Mouse (Mus musculus) left cerebral cortex, postnatal 10 days (tissue): ENCODE results near the gene Myh6. TPM values are rescaled to one million over a fixed set of nuclear protein-coding genes. Genes with fewer than 3 reads are reported as not detected.

Experiments used
- DNase-seq, 2 experiments: peaks; one replicate each; pipeline ENCODE4 v3.0.0; 2021 to 2022; ENCODE audit warnings: low spot score in 2 of 2, mixed read lengths in 1 of 2; ENCODE audit errors: extremely low spot score in 1 of 2
- intact Hi-C: fragments of 180-260 bp; cut with DNase I; formaldehyde crosslinking; loops from one replicate; pipeline ENCODE4 v1.15.1; 2025
- total RNA-seq, 2 experiments: library from RNA; stranded (reverse); gene quantifications; 2 replicates each; pipeline ENCODE4 v1.2.3; 2021

Gene Myh6
- total RNA-seq, 2 experiments from 2014 or later = 2.2 to 3.8 TPM

- intact Hi-C loops = no loop called here
- no peak for DNase-seq
These were observed 25.4 kb downstream of the Myh6 start for GRCm38 (mm10) chr14:54941024-54941978.

GRCm38 (mm10) chr14:54940176-54940530 lies 26.6 kb downstream of the Myh6 start:
- no peak for DNase-seq
- intact Hi-C loops = no loop called here

- intact Hi-C loops = no loop called here
- DNase-seq = peak; percentile 25 to 56
These were observed 27.1 kb downstream of the Myh6 start for GRCm38 (mm10) chr14:54939434-54940175.

- intact Hi-C loops = no loop called here
- DNase-seq = no peak
These were observed 28.1 kb downstream of the Myh6 start for GRCm38 (mm10) chr14:54938431-54939219.

- intact Hi-C loops = loop anchor here (2.0 kb wide), 1 partner anchor 37 kb away; no protein-coding TSS in a partner anchor
- DNase-seq = no peak
These were observed 29.2 kb downstream of the Myh6 start for GRCm38 (mm10) chr14:54937361-54938182.

GRCm38 (mm10) chr14:54936831-54937160 lies 29.9 kb downstream of the Myh6 start:
- no peak for DNase-seq
- intact Hi-C loops = loop anchor here (2.0 kb wide), 1 partner anchor 36 kb away; no protein-coding TSS in a partner anchor

GRCm38 (mm10) chr14:54935904-54936830 lies 30.6 kb downstream of the Myh6 start, which contains the start of gene Cmtm5:
Gene Cmtm5 (plus strand): TSS chr14:54936261.
- DNase-seq = peak; percentile 66 to 77
- intact Hi-C loops = loop anchor here (2.0 kb wide), 1 partner anchor 35 kb away; no protein-coding TSS in a partner anchor

GRCm38 (mm10) chr14:54932645-54933150 lies 34.0 kb downstream of the Myh6 start, which contains the start of gene Il25:
Gene Il25 (plus strand): TSS chr14:54932695.
- intact Hi-C loops = no loop called here
- DNase-seq = no peak

GRCm38 (mm10) chr14:54930431-54930830 lies 36.3 kb downstream of the Myh6 start:
- peak in 1 of 2 experiments; percentile 62 for DNase-seq
- intact Hi-C loops = no loop called here

- intact Hi-C loops = no loop called here
- DNase-seq = no peak
These were observed 36.9 kb downstream of the Myh6 start for GRCm38 (mm10) chr14:54929801-54930200.

GRCm38 (mm10) chr14:54927296-54927695 lies 39.4 kb downstream of the Myh6 start:
- no peak for DNase-seq
- intact Hi-C loops = no loop called here

- intact Hi-C loops = no loop called here
These were observed 40.1 kb downstream of the Myh6 start for GRCm38 (mm10) chr14:54926401-54927158.

GRCm38 (mm10) chr14:54925349-54926342 lies 41.1 kb downstream of the Myh6 start, which contains the start of gene Efs:
Gene Efs (minus strand): TSS chr14:54926126.
- DNase-seq = peak in 1 of 2 experiments; percentile 75
- intact Hi-C loops = no loop called here

More at GRCm38 (mm10) chr14:54926401-54927158, 40.1 kb downstream of the Myh6 start:
- peak in 1 of 2 experiments; percentile 80 for DNase-seq

GRCm38 (mm10) chr14:54924641-54925348 lies 41.9 kb downstream of the Myh6 start:
- intact Hi-C loops = no loop called here
- no peak for DNase-seq
